Comparison of ENCODE assay signal across 10 mouse cellular contexts in the genomic region with DNA sequence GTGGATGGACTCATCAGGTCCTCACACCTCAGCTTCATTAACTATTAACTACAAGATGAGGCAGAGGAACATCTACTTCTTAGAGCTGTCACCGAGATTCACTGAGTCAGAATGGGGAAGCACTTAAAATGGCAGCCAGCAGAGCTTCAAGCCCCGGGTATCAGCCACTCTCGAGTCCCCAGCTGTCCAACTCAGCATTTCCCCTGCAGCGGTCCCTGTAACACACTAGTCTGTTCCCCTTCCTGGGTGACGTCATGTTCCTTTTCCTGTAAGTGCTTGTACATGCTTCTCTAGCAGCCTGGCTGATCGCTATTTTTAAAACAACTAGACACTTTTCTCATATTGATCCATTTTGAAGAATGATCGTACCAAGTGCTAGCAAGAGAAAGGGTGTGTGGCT. TPM values are rescaled to one million over a fixed set of nuclear protein-coding genes. Genes with fewer than 3 reads are reported as not detected.
DNase-seq lines count a peak whose midpoint lies in the region; ATAC-seq lines count a peak whose summit lies in the region.
"Had no signal": no experiment of that assay in that cellular context is flagged by ENCODE, and none has a peak within 500 bp of the region (broad histone marks: within the 10 kb centered on the region; RNA-seq: fewer than 3 reads in every experiment).

No protein-coding gene starts in this region.

- no peak for ATAC-seq in liver, embryonic 11.5 days (replicated peaks; ENCODE audit: low FRiP score)

- no peak overlapping the region for H3K4me2 ChIP-seq in liver, embryonic 11.5 days

- H3K4me1 ChIP-seq in liver, embryonic 11.5 days (replicated peaks; ENCODE audit: control insufficient read depth, insufficient read depth, low read length), result peaks cover 7% of the 10 kb centered on the region
- H3K4me1 ChIP-seq in limb, embryonic 10.5 days, result no peaks in the 10 kb centered on the region

- no peaks in the 10 kb centered on the region for H3K9me3 ChIP-seq in liver, embryonic 11.5 days (ENCODE audit: control insufficient read depth, low read length)
- H3K9me3 ChIP-seq in limb, embryonic 10.5 days (replicated peaks), result no peaks in the 10 kb centered on the region

- H3K9ac ChIP-seq in liver, embryonic 11.5 days (ENCODE audit: low read depth, low read length), result no peak overlapping the region

- 48% methylated on average over 7 of the region's 7 CpGs for WGBS in liver, embryonic 11.5 days
- WGBS in limb, embryonic 10.5 days, result 85% methylated on average over 7 of the region's 7 CpGs

- H3K36me3 ChIP-seq in liver, embryonic 11.5 days (ENCODE audit: control insufficient read depth, insufficient read depth, low read length), result no peaks in the 10 kb centered on the region
- no peaks in the 10 kb centered on the region for H3K36me3 ChIP-seq in limb, embryonic 10.5 days

- no peak overlapping the region for H3K27ac ChIP-seq in liver, embryonic 11.5 days (ENCODE audit: low read depth, low read length)
- no peak overlapping the region for H3K27ac ChIP-seq in limb, embryonic 10.5 days

- H3K27me3 ChIP-seq in liver, embryonic 11.5 days (replicated peaks; ENCODE audit: control insufficient read depth, insufficient read depth, low read length), result no peaks in the 10 kb centered on the region
- H3K27me3 ChIP-seq in limb, embryonic 10.5 days (ENCODE audit: low read depth, poor library complexity, severe bottlenecking), result no peaks in the 10 kb centered on the region

- no peak overlapping the region for H3K4me3 ChIP-seq in liver, embryonic 11.5 days (ENCODE audit: low read depth, low read length)
- no peak overlapping the region for H3K4me3 ChIP-seq in limb, embryonic 10.5 days

- peak; percentile 25 to 56 for DNase-seq in layer of hippocampus, adult 18-20 months (ENCODE audit: low spot score in 2 of 2)
- no peak for DNase-seq in layer of hippocampus, adult 8-10 months (ENCODE audit: low spot score in 2 of 2)
- peak; percentile 29 to 33 for DNase-seq in frontal cortex, postnatal 36 days (ENCODE audit: low spot score in 2 of 2)
- peak; percentile 32 for DNase-seq in liver, embryonic 11.5 days (ENCODE audit: low spot score)
- peak; percentile 38 for DNase-seq in right cerebral cortex, postnatal 14 days
- DNase-seq in retina, postnatal 1 day, result no peak
- DNase-seq in limb, embryonic 10.5 days (ENCODE audit: low spot score), result no peak
- DNase-seq in left cerebral cortex, adult 11 months (ENCODE audit: low spot score), result no peak

RNA-seq across cellular contexts. Expression of a gene that starts 8.6 kb away (rescaled TPM):
- 100 to 1,000 TPM; 376 to 401 TPM for total RNA-seq in layer of hippocampus, adult 18-20 months (2021)
- total RNA-seq in layer of hippocampus, adult 8-10 months (2022), result 100 to 1,000 TPM; 324 to 350 (median 341) TPM
- 375 and 384 TPM in 2 replicates for polyA plus RNA-seq in liver, embryonic 11.5 days (2014; fragmentation: Nextera tagmentation; extraction: Ambion mirVana)
- 355 and 369 TPM in 2 replicates for polyA plus RNA-seq in limb, embryonic 10.5 days (2016; fragmentation: Nextera tagmentation; extraction: Ambion mirVana)

RNA-seq across cellular contexts. Expression of a gene that starts 32.9 kb away (rescaled TPM):
- total RNA-seq in layer of hippocampus, adult 18-20 months (2021), result not detected
- under 1 TPM in 1 of 4 experiments, not detected in 3; 0.34 TPM for total RNA-seq in layer of hippocampus, adult 8-10 months (2022)
- polyA plus RNA-seq in liver, embryonic 11.5 days (2014; fragmentation: Nextera tagmentation; extraction: Ambion mirVana), result not detected in 2 replicates
- polyA plus RNA-seq in limb, embryonic 10.5 days (2016; fragmentation: Nextera tagmentation; extraction: Ambion mirVana), result 0.10 TPM in 1 of 2 replicates, not detected in the other
- total RNA-seq: left cerebral cortex, postnatal 10 days had no signal
- polyA plus RNA-seq: stomach, embryonic 16.5 days had no signal

RNA-seq across cellular contexts. Expression of a gene that starts 51.0 kb away (rescaled TPM):
- total RNA-seq in layer of hippocampus, adult 18-20 months (2021), result not detected
- not detected for total RNA-seq in layer of hippocampus, adult 8-10 months (2022)
- polyA plus RNA-seq in liver, embryonic 11.5 days (2014; fragmentation: Nextera tagmentation; extraction: Ambion mirVana), result 2.8 and 3.2 TPM in 2 replicates
- polyA plus RNA-seq in limb, embryonic 10.5 days (2016; fragmentation: Nextera tagmentation; extraction: Ambion mirVana), result 0.26 TPM in 1 of 2 replicates, not detected in the other
- total RNA-seq: left cerebral cortex, postnatal 10 days had no signal

RNA-seq across cellular contexts. Expression of a gene that starts 57.2 kb away (rescaled TPM):
- total RNA-seq in layer of hippocampus, adult 18-20 months (2021), result 100 to 1,000 TPM; 163 to 168 TPM
- total RNA-seq in layer of hippocampus, adult 8-10 months (2022), result 100 to 1,000 TPM; 150 to 159 (median 154) TPM
- 190 and 193 TPM in 2 replicates for polyA plus RNA-seq in liver, embryonic 11.5 days (2014; fragmentation: Nextera tagmentation; extraction: Ambion mirVana)
- 263 and 272 TPM in 2 replicates for polyA plus RNA-seq in limb, embryonic 10.5 days (2016; fragmentation: Nextera tagmentation; extraction: Ambion mirVana)

RNA-seq across cellular contexts. Expression of a gene that starts 57.4 kb away (rescaled TPM):
- 100 to 1,000 TPM; 192 to 206 TPM for total RNA-seq in layer of hippocampus, adult 18-20 months (2021)
- total RNA-seq in layer of hippocampus, adult 8-10 months (2022), result 100 to 1,000 TPM; 170 to 190 (median 177) TPM
- polyA plus RNA-seq in liver, embryonic 11.5 days (2014; fragmentation: Nextera tagmentation; extraction: Ambion mirVana), result 79.7 and 84.3 TPM in 2 replicates
- polyA plus RNA-seq in limb, embryonic 10.5 days (2016; fragmentation: Nextera tagmentation; extraction: Ambion mirVana), result 113 and 121 TPM in 2 replicates

Comparison
In these comparisons a context has a peak if more than half of its experiments do, and no peak if none do; other contexts are left out.
1. DNase-seq: peak in layer of hippocampus, adult 18-20 months (2 of 2), frontal cortex, postnatal 36 days (2 of 2), liver, embryonic 11.5 days (single experiment) and right cerebral cortex, postnatal 14 days (single experiment); none in layer of hippocampus, adult 8-10 months (0 of 2), retina, postnatal 1 day (single experiment), limb, embryonic 10.5 days (single experiment) and left cerebral cortex, adult 11 months (single experiment).